Mouse (Mus musculus): ENCODE measurements at regions not wholly inside any gene's neighbourhood (a gene's known extent, or its start where the extent isn't known, plus 50 kb on each side); places are given as distances from the start of the nearest gene placed in this dataset.
A peak's percentile ranks its signal among the peaks of the same experiment; 100 is the strongest.

DNA sequence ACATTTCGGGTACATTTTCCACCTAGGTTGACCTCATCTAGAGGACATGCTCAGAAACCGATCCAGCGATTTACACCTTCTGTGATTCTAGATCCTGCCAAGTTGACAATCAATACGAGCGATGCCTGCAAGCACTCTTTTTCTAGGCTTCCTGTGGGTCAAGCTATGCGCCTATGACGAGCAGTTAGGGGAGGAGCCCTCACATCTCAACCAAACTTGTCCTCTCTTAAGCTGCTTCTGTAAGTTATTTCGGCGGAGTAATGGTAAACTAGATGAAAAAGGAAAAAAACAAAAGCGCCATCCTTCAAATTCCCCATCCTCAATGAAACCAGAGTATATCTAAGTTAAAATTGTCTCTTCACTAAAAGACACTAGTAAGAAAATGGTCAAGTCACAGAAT lies 858.5 kb downstream of the Zfp704 start:
- Histone ChIP-seq H3K79me2 (ENCODE audit: control insufficient read depth, insufficient read depth, low read length, poor library complexity) (no peaks in the 10 kb centered on the region), H3K9ac (ENCODE audit: control insufficient read depth, low read depth, low read length, poor library complexity, severe bottlenecking) (peak overlapping the region; percentile 46), H3K9me3 (replicated peaks; ENCODE audit: insufficient read depth, low read length) (no peaks in the 10 kb centered on the region), H3K27ac (ENCODE audit: control insufficient read depth, low read depth, low read length) (peak overlapping the region; percentile 74), H3K36me3 (ENCODE audit: control insufficient read depth in 1 of 2, insufficient read depth in 2 of 2, low read length in 2 of 2) (peaks cover 0 to 21% of the 10 kb centered on the region in 2 experiments; a peak in 2 of 4 replicates), H3K4me3 (ENCODE audit: control insufficient read depth in 1 of 2, insufficient read depth in 1 of 2, low read depth in 2 of 2, low read length in 2 of 2) (peak overlapping the region; percentile 55 to 83), H3K27me3 (ENCODE audit: control insufficient read depth in 1 of 2, insufficient read depth in 2 of 2, low read length in 2 of 2) (no peaks in the 10 kb centered on the region), H3K4me1 (ENCODE audit: control insufficient read depth in 1 of 2, insufficient read depth in 2 of 2, low read length in 2 of 2) (peaks cover 13 to 29% of the 10 kb centered on the region in 2 experiments)
- DNase-seq (ENCODE audit: low read depth, low spot score), result peak; percentile 80
- TF ChIP-seq POLR2AphosphoS5 (IDR thresholded peaks at IDR 0.05; ENCODE audit: borderline replicate concordance, low read depth, low read length), result no peak

DNA sequence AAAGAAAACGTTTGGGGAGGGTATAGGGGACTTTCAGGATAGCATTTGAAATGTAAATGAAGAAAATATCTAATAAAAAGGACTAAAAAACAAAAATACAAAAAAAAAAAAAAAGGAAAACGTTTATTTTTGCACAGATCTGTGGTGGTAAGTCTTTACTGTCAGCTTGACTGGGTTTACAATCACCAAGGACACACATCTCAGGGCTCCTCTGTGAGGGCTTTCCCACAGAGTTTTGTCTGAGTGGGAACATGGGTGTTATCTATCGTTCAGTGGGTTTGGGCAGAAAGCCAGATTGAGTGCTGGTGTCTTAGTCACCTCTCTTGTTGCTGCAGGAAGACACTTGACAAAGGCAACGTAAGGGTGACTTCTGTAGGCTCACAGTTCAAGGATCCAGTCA lies 859.0 kb downstream of the Zfp704 start:
- H3K27ac ChIP-seq (ENCODE audit: control insufficient read depth, low read depth, low read length), result peak overlapping the region; percentile 74
- H3K9me3 ChIP-seq (replicated peaks; ENCODE audit: insufficient read depth, low read length), result no peaks in the 10 kb centered on the region
- H3K27me3 ChIP-seq (ENCODE audit: control insufficient read depth in 1 of 2, insufficient read depth in 2 of 2, low read length in 2 of 2), result no peaks in the 10 kb centered on the region
- DNase-seq (ENCODE audit: low read depth, low spot score), result peak; percentile 95
- H3K79me2 ChIP-seq (ENCODE audit: control insufficient read depth, insufficient read depth, low read length, poor library complexity), result no peaks in the 10 kb centered on the region
- H3K9ac ChIP-seq (ENCODE audit: control insufficient read depth, low read depth, low read length, poor library complexity, severe bottlenecking), result peak overlapping the region; percentile 46
- peak overlapping the region; percentile 55 to 83 for H3K4me3 ChIP-seq (ENCODE audit: control insufficient read depth in 1 of 2, insufficient read depth in 1 of 2, low read depth in 2 of 2, low read length in 2 of 2)
- H3K4me1 ChIP-seq (ENCODE audit: control insufficient read depth in 1 of 2, insufficient read depth in 2 of 2, low read length in 2 of 2), result peaks cover 15 to 26% of the 10 kb centered on the region in 2 experiments
- peaks cover 0 to 20% of the 10 kb centered on the region in 2 experiments; a peak in 2 of 4 replicates for H3K36me3 ChIP-seq (ENCODE audit: control insufficient read depth in 1 of 2, insufficient read depth in 2 of 2, low read length in 2 of 2)
- no peak for TF ChIP-seq GABPA (IDR thresholded peaks at IDR 0.05; ENCODE audit: low read depth, low read length)
- TF ChIP-seq POLR2AphosphoS5 (IDR thresholded peaks at IDR 0.05; ENCODE audit: borderline replicate concordance, low read depth, low read length), result no peak
- peak; percentile 83 for TF ChIP-seq RCOR1 (IDR thresholded peaks at IDR 0.05; ENCODE audit: low read depth, low read length)
- peak; percentile 61; the same call in 1 of the 2 replicates for TF ChIP-seq MEF2A (IDR thresholded peaks at IDR 0.05; ENCODE audit: extremely low read depth, insufficient replicate concordance, low read depth, low read length, poor library complexity, severe bottlenecking)
- TF ChIP-seq ETS1 (IDR thresholded peaks at IDR 0.05; ENCODE audit: low read depth, low read length), result peak; percentile 98
- peak; percentile 54; the same call in 1 of the 2 replicates for TF ChIP-seq ZKSCAN1 (IDR thresholded peaks at IDR 0.05; ENCODE audit: low read depth, low read length)
- TF ChIP-seq USF1 (IDR thresholded peaks at IDR 0.05; ENCODE audit: low read depth, low read length), result no peak
- no peak for TF ChIP-seq POLR2A (IDR thresholded peaks at IDR 0.05; ENCODE audit: control insufficient read depth in 1 of 2, insufficient read depth in 1 of 2, low read depth in 1 of 2, low read length in 2 of 2, poor library complexity in 1 of 2)
- no peak for TF ChIP-seq POLR2AphosphoS2 (IDR thresholded peaks at IDR 0.05; ENCODE audit: low read length)
- TF ChIP-seq KAT2A (conservative IDR thresholded peaks at IDR 0.05; ENCODE audit: low read depth, low read length), result 0 out of 2 replicates have a peak, but pooled peaks have one; percentile 20
- TF ChIP-seq ZC3H11A (IDR thresholded peaks at IDR 0.05; ENCODE audit: low read depth, low read length), result no peak
- TF ChIP-seq CHD1 (IDR thresholded peaks at IDR 0.05; ENCODE audit: low read depth, low read length), result no peak
- TF ChIP-seq ELF1 (IDR thresholded peaks at IDR 0.05; ENCODE audit: low read depth, low read length), result 0 out of 2 replicates have a peak, but pooled peaks have one; percentile 3
- TF ChIP-seq GATA1 (IDR thresholded peaks at IDR 0.05; ENCODE audit: low read depth, low read length), result peak; percentile 91
- TF ChIP-seq TCF12 (IDR thresholded peaks at IDR 0.05; ENCODE audit: low read depth, low read length), result peak; percentile 67
- TF ChIP-seq SIN3A (IDR thresholded peaks at IDR 0.05; ENCODE audit: low read length), result peak; percentile 69
- TF ChIP-seq MAZ (IDR thresholded peaks at IDR 0.05; ENCODE audit: low read depth, low read length), result no peak
- peak; percentile 58; the same call in 1 of the 2 replicates for TF ChIP-seq BHLHE40 (IDR thresholded peaks at IDR 0.05; ENCODE audit: borderline replicate concordance, low read depth, low read length)
- TF ChIP-seq E2F4 (IDR thresholded peaks at IDR 0.05; ENCODE audit: borderline replicate concordance, low read depth, low read length), result no peak
- no peak for TF ChIP-seq HCFC1 (IDR thresholded peaks at IDR 0.05; ENCODE audit: low read depth, low read length)
- no peak for TF ChIP-seq CHD2 (IDR thresholded peaks at IDR 0.05; ENCODE audit: low read length)
- peak; percentile 74 for TF ChIP-seq ZNF384 (IDR thresholded peaks at IDR 0.05; ENCODE audit: low read depth, low read length)
- no peak for TF ChIP-seq NELFE (IDR thresholded peaks at IDR 0.05; ENCODE audit: low read depth, low read length)
- peak; percentile 84 to 92 for TF ChIP-seq EP300 (IDR thresholded peaks at IDR 0.05; ENCODE audit: low read depth in 1 of 2, low read length in 2 of 2)
- peak; percentile 50 for TF ChIP-seq TAL1 (IDR thresholded peaks at IDR 0.05; ENCODE audit: low read length)
- no peak for TF ChIP-seq SMC3 (IDR thresholded peaks at IDR 0.05; ENCODE audit: low read depth, low read length)
- no peak; the same call in 1 of the 2 replicates for TF ChIP-seq MAX (IDR thresholded peaks at IDR 0.05; ENCODE audit: low read length)
- TF ChIP-seq USF2 (IDR thresholded peaks at IDR 0.05; ENCODE audit: borderline replicate concordance in 1 of 2, insufficient read depth in 1 of 2, low read depth in 1 of 2, low read length in 2 of 2), result no peak
- no peak for TF ChIP-seq MYC (IDR thresholded peaks at IDR 0.05; ENCODE audit: low read depth, low read length)
- TF ChIP-seq MXI1 (IDR thresholded peaks at IDR 0.05; ENCODE audit: low read depth, low read length), result peak; percentile 35; the same call in 1 of the 2 replicates
- no peak for TF ChIP-seq ZMIZ1 (IDR thresholded peaks at IDR 0.05; ENCODE audit: low read depth, low read length)
- no peak for TF ChIP-seq RAD21 (IDR thresholded peaks at IDR 0.05; ENCODE audit: low read depth, low read length)

All from MEL (cell line).